Mouse (Mus musculus): Measurements from ENCODE around the gene Kif5c.

- TF ChIP-seq CTCF (IDR thresholded peaks at IDR 0.05; ENCODE audit: borderline replicate concordance, insufficient read depth, low read length) (no peak), POLR2A (IDR thresholded peaks at IDR 0.05; ENCODE audit: low read depth, low read length) (no peak)
Observed at GRCm38 (mm10) chr2:49749730-49750576, 130.9 kb downstream of the Kif5c start.
